9 mouse cellular contexts compared by ENCODE assay signal in the genomic region with DNA sequence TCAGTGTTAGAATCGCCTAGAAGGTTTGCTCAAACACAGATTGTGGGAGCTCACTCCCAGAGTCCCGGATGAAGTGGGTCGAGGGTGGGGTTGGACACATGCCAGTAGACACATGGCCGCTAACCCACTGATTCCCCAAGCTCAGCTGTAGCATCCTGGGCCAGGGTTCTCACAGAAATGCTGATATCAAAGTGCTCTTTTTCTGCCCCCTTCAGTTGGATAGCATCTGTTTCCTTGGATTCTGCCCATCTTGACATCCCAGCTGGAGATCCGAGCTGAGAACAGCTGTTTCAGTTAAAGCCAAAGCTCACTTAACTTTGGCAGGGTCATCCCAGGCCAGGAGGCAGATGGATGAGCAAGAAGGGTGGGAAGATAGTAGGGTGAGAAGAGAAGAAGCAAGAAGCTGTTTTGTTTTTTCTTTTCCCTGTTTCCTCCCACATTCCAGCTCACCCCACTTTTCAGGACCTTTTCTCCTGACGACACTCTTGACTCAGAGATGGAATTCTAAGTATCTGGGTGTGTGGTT. TPM values are rescaled to one million over a fixed set of nuclear protein-coding genes. Genes with fewer than 3 reads are reported as not detected.
DNase-seq lines count a peak whose midpoint lies in the region; ATAC-seq lines count a peak whose summit lies in the region.
"Had no signal": no experiment of that assay in that cellular context is flagged by ENCODE, and none has a peak within 500 bp of the region (broad histone marks: within the 10 kb centered on the region; RNA-seq: fewer than 3 reads in every experiment).

No protein-coding gene starts in this region.

- DNase-seq in neural tube, embryonic 11.5 days (ENCODE audit: low spot score): peak; percentile 18
- DNase-seq in neural tube, embryonic 10.5 days (ENCODE audit: extremely low spot score, low spot score): no peak
- peak; percentile 20 to 22 for DNase-seq in gastrocnemius, adult 8-10 months (ENCODE audit: low spot score in 2 of 2)
- DNase-seq in kidney, postnatal 4 days: peak; percentile 46
- DNase-seq in lung, postnatal 4 days: peak; percentile 39 to 71
- DNase-seq in cerebellum, adult 11 months: no peak
- no peak for DNase-seq in thymus, postnatal 4 days

- ATAC-seq in neural tube, embryonic 11.5 days (ENCODE audit: insufficient read depth, low FRiP score, low TSS enrichment): no peak

- H3K9me3 ChIP-seq in neural tube, embryonic 11.5 days (ENCODE audit: control insufficient read depth, low read length): no peaks in the 10 kb centered on the region
- H3K9me3 ChIP-seq: heart, embryonic 15.5 days; megakaryocyte, embryonic 14.5 days had no signal

- no peaks in the 10 kb centered on the region for H3K4me1 ChIP-seq in neural tube, embryonic 11.5 days (ENCODE audit: control insufficient read depth, insufficient read depth, low read length)

- H3K27ac ChIP-seq in neural tube, embryonic 11.5 days (ENCODE audit: low read depth, low read length): no peak overlapping the region
- H3K27ac ChIP-seq: heart, embryonic 15.5 days had no signal

- no peak overlapping the region for H3K9ac ChIP-seq in neural tube, embryonic 11.5 days (ENCODE audit: low read length)
- H3K9ac ChIP-seq: heart, embryonic 15.5 days had no signal

- H3K27me3 ChIP-seq in neural tube, embryonic 11.5 days (ENCODE audit: control insufficient read depth, insufficient read depth, low read length): no peaks in the 10 kb centered on the region
- H3K27me3 ChIP-seq: heart, embryonic 15.5 days had no signal

- 76% methylated on average over 6 of the region's 6 CpGs for WGBS in neural tube, embryonic 11.5 days

- no peak overlapping the region for H3K4me3 ChIP-seq in neural tube, embryonic 11.5 days (ENCODE audit: low read depth, low read length)
- H3K4me3 ChIP-seq: heart, embryonic 15.5 days; megakaryocyte, embryonic 14.5 days had no signal

- H3K4me2 ChIP-seq in neural tube, embryonic 11.5 days (ENCODE audit: low read depth): no peak overlapping the region
- H3K4me2 ChIP-seq: heart, embryonic 15.5 days had no signal

- H3K36me3 ChIP-seq in neural tube, embryonic 11.5 days (ENCODE audit: control insufficient read depth, insufficient read depth, low read length): no peaks in the 10 kb centered on the region
- H3K36me3 ChIP-seq: heart, embryonic 15.5 days had no signal

RNA-seq across cellular contexts. Expression of a gene that starts 31.5 kb away (rescaled TPM):
- polyA plus RNA-seq in neural tube, embryonic 11.5 days (2014; fragmentation: Nextera tagmentation; extraction: Ambion mirVana): 92.7 and 102 TPM in 2 replicates
- total RNA-seq in gastrocnemius, adult 8-10 months (2022): 1 to 10 TPM; 1.5 to 4.5 (median 3.4) TPM

RNA-seq across cellular contexts. Expression of a gene that starts 31.6 kb away (rescaled TPM):
- 14.2 and 17.7 TPM in 2 replicates for polyA plus RNA-seq in neural tube, embryonic 11.5 days (2014; fragmentation: Nextera tagmentation; extraction: Ambion mirVana)
- total RNA-seq in gastrocnemius, adult 8-10 months (2022): 1 to 10 TPM; 4.6 to 6.3 (median 5.7) TPM

RNA-seq across cellular contexts. Expression of a gene that starts 46.5 kb away (rescaled TPM):
- 1.4 and 1.5 TPM in 2 replicates for polyA plus RNA-seq in neural tube, embryonic 11.5 days (2014; fragmentation: Nextera tagmentation; extraction: Ambion mirVana)
- total RNA-seq in gastrocnemius, adult 8-10 months (2022): under 1 TPM; 0.24 to 0.75 (median 0.50) TPM

Comparison
In these comparisons a context has a peak if more than half of its experiments do, and no peak if none do; other contexts are left out.
1. DNase-seq: peak in neural tube, embryonic 11.5 days (single experiment), gastrocnemius, adult 8-10 months (2 of 2), kidney, postnatal 4 days (2 of 2) and lung, postnatal 4 days (2 of 2); none in neural tube, embryonic 10.5 days (single experiment), cerebellum, adult 11 months (single experiment) and thymus, postnatal 4 days (single experiment).